Mouse (Mus musculus) c-Kit-negative CD71-positive TER-119-positive erythroid progenitor cells, embryonic 14.5 days (primary cell): ENCODE measurements around the gene Traf3.
A peak's percentile ranks its signal among the peaks of the same experiment; 100 is the strongest.

Experiments
- DNase-seq: peaks from one replicate; pipeline ENCODE4 v3.0.0-alpha.2; 2013; ENCODE audit warnings: low read depth, low spot score

Gene Traf3

GRCm38 (mm10) chr12:111249095-111249494, 82.9 kb downstream of the Traf3 start:
- no peak for DNase-seq

GRCm38 (mm10) chr12:111250116-111250515, 83.9 kb downstream of the Traf3 start:
- DNase-seq, result no peak

DNA sequence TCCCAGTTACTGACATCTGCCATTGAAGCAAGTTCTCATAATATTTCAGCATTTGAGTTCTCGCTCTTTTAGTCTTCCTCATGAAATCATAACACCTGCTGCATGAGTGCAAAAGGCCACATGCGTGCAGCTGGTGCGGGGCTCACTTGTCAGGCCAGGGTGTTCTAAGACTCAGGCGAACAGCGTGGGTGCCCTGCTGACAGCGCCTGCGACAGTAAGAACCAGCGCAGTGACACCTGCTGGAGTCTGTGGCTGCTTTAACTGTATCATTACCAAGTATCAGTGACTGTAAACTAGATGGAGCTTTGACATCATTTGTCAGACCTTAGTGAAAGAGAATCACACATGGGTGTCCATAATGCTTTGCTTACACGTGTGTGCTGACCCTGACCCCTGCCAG, 85.1 kb downstream of the Traf3 start:
- no peak for DNase-seq

DNA sequence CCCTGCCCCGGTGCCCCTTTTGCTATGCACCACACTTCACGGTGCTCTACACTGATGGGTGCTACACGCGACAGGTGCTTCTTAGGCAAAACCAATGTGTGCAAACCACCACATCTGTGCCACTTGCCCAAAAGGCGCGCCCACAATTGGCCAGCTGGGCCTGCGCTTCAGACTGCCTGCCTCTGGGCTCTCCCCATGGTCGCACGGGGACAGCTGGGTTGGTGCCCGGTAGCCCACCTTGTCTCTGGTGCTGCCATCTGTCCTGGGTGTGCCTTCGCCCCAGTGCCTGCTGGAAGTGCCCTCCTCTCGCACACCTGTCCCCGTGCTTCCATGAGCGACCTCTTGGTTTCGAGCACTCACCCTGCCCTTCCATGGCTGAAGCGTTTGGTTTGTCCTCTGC, 97.5 kb downstream of the Traf3 start:
- DNase-seq, result no peak

DNA sequence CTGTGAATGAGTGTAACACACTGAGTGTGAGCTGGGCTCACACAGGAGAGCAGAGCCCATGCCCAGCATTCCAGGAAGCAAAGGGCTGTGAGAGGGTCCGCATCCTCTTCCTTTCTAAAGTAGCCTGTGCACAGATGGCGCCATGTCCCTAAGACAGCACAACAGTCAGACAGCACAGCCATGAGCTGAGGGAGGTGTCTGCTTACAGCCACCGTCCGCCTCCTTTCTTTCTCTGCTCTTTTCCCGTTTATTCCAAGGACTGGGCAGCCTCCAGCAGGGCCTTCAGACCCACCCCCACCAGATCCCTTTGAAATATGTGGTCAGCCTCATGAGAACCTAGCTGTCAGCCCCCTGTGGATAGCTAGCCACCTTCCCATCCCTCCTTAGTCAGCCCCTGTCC, 99.0 kb downstream of the Traf3 start:
- no peak for DNase-seq

- DNase-seq, result no peak
These were observed 100.4 kb downstream of the Traf3 start for GRCm38 (mm10) chr12:111266592-111266991.

DNA sequence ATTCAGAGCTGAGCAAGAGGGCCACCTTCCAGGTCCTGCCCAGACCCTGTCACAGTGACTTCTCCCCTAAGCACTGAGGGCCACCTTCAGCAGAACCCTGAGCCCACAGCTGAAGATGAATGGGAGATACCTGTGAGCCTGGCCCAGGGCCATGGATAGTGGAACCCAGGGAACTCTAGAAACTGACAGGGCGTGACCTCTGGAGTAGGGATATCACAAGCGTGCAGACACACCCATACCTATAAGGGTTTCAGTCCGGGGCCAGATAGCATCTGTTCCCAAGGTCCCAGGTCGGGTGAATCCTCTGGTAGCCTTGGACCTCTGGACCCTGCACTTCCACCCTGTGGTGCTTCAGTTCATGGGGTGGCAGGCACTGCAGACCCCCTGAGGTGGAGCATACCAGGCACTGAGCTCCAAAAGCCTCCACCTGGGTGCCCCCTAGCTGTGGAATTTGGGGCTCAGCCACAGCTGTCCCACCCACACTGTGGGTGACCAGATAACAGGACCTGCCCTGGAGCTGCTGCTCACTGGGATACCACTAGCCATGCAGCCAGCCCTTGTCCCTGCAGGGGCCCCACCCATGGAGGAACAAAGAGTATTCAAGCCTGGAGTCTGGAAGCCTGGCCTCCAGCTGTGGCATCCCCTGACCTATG, 101.6 kb downstream of the Traf3 start:
- no peak for DNase-seq

DNA sequence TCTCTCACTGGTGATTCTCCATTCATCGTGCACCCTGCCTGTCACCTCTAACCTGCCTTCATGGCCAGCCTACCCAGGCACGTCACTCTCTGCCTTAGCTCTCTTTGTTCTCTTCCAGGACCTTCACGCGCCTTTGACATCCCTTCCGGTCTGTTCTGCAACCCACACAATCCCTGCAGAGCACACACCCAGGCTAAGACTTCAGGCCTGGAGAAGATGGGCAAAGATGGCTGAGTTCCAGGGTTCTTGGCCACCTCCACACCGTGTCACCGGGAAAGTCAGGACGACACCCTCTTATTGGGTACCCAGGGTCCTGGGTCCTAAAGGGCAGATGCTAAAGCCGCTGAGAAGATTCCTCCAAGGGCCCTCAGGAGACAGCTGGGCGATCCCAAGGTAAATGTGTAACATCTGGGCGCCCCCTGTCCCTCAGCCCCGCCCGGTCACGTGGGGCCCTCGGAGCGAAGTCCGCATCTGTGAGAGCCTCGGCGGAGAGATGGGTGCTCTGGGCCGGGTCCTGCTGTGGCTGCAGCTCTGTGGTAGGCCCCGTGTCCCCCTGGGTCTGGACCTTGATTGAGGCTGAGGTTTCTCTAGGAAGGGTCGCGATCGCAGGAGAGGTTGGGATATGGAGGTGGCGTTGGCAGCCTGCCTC, 104.6 kb downstream of the Traf3 start, which contains the start of gene Amn:
Amn (plus strand) TSS at position 467 of the 649 bp plus-strand sequence.
- no peak for DNase-seq

GRCm38 (mm10) chr12:111271406-111271805, 105.2 kb downstream of the Traf3 start:
- DNase-seq, result no peak

GRCm38 (mm10) chr12:111271966-111272365, 105.8 kb downstream of the Traf3 start:
- no peak for DNase-seq

GRCm38 (mm10) chr12:111272420-111272819, 106.2 kb downstream of the Traf3 start:
- DNase-seq, result peak; percentile 51

DNA sequence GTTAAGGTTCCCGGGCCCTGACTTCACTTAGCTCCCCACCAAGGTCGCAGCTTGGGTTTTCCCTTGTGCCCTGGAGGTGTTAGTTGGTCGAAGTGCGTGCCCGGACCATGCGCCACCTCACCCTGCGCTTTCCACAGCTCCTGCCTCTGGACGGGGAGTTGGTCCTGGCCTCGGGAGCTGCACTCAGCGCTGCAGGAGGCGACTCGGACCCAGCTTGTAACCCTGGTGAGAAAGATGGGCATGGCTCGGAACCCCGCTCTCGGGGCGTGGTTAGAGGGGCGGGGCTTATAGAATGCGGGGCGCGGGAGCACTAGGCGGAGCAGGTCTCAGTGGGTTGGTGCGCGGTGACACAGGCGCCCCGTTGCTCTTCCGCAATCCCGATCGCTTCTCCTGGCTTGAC, 107.8 kb downstream of the Traf3 start:
- no peak for DNase-seq

- no peak for DNase-seq
These were observed 108.4 kb downstream of the Traf3 start for GRCm38 (mm10) chr12:111274447-111275149.

DNA sequence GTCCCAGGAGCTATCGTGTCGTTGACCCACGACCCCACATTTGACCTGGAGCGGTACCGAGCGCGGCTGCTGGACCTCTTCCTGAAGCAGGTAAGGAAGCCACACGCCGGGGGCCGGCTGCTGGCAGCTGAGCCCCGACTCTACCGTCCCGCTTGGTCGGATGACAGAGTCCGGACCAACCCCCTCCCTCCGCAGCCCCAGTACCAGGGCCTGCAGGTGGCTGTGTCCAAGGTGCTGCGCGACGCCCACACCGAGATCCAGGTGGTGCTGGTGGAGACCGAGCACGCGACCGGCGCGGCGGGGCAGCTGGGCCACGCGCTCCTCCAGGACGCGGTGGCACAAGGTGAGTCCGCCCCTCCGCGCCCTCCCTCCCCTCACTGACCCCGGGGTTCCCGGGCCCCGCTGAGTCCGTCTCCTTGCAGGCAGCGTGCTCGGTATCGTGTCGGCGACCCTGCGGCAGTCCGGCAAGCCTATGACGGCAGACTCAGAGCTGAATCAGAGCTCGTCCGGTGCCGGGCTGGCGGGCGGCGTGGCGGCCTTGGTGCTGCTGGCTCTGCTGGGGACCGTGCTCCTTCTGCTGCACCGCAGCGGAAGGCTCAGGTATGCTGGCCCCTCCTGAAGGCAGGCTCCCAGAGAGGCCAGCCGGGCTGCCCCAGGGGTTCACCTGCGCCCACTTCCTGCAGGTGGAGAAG, 109.1 kb downstream of the Traf3 start:
- DNase-seq, result no peak

GRCm38 (mm10) chr12:111276371-111276770, 110.2 kb downstream of the Traf3 start:
- no peak for DNase-seq

DNA sequence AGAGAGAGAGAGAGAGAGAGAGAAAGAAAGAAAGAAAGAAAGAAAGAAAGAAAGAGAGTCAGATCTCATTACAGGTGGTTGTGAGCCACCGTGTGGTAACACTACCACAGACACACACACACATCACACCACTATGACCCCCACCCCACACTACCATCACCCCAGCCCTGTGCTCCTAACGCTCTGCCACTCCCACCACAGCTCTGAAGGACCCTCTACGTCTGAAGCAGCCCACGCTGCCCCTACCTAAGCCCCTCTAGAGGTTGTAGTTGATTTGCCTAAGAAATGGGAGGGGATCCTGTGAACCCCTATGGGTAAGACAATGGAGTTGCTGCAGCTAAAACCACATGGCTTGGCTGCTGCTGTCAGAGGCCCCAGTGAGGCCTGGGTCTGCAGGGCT, 117.4 kb downstream of the Traf3 start:
- no peak for DNase-seq

DNA sequence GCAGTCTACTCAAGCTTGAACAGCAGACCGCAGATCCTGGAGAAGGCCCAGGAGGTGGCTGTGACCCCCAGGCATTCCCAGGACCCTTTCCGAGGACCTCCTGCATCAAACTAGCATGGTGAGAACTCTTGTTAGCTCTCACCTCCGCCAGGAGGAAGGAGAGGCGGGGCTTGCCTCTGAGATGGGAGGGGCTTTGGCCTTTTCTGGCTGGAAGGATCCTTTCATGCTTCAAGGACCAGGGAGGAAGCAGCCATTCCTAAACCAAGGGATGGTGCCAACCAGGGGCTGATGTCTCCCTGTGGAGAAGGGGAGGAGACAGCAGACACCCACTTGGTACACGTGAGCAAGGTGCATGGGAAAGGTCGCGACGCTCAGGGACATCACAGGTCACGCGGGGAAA, 118.4 kb downstream of the Traf3 start:
- no peak for DNase-seq

DNA sequence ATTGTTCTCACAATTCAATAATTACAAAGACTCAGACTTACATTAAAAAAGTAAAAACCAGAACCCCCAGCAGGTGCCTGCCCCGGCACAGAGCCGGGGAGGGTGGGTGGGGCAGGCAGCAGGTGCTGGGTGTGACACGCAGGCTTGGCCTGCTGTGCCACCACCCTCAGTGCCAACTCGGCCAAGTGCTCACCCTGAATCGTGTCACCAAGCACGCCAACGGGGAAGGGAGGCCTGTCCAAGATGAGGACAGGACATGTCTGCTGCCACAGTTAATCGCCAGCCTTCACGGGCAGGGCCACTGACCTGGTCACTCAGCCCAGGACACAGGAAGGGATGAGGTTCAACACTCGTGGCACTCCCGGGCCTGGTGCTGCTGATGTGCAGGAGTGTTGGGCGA, 126.9 kb downstream of the Traf3 start:
- no peak for DNase-seq

DNA sequence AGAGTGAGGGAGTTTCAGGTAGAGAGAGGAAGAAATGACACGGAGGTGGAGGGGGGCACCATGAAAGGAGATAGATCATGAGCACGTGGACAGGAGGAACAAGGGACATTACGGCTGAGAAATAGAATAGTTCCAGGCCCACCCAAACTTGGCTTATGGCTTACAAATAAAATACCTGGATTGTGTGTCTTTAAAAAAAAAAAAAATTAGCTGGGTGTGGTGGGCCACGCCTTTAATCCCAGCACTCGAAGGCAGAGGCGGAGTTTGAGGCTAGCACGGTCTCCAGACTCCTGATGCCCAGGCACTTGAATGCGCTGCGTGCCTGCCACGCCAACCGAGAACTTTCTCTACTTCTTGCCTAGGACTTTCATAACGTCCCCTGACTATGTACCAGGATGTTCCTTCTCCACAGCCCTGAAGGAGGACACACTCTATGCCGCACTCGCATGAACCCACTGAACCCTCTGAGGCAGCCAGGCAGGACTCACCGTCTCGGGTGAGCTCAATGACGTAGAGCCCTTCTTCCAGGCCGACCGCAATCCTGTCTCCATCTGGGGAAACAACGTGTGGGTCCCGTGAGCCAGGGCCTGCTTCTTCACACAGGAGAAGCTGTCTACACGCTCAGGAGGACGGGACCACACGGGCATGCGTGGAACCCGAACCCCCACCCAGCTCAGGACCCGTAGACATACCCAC, 135.3 kb downstream of the Traf3 start:
- DNase-seq, result no peak

GRCm38 (mm10) chr12:111302018-111302345, 135.8 kb downstream of the Traf3 start:
- no peak for DNase-seq

- no peak for DNase-seq
These were observed 137.7 kb downstream of the Traf3 start for GRCm38 (mm10) chr12:111303702-111304337.
